Mouse (Mus musculus) liver, embryonic 11.5 days (tissue): ENCODE measurements around the gene Scgb2b18. TPM values are rescaled to one million over a fixed set of nuclear protein-coding genes. Genes with fewer than 3 reads are reported as not detected.
"Not testable (repeated sequence)": the region's sequence is repeated elsewhere in the genome, so short reads cannot be mapped to it uniquely, and the experiment has no call there.

Source experiments
- ATAC-seq: fragments of 200-750 bp; cut with Nextera tagmentation; replicated peaks from 2 replicates; pipeline ENCODE4 v1.8.0; 2017; ENCODE audit warnings: moderate number of reproducible peaks, mild to moderate bottlenecking, moderate TSS enrichment, moderate library complexity; ENCODE audit not compliant: low FRiP score
- DNase-seq: peaks from one replicate; pipeline ENCODE4 v3.0.0-alpha.2; 2017; ENCODE audit warnings: low spot score
- H3K27ac ChIP-seq: fragments of 300-500 bp; sonication (generic); 2 replicates; pipeline ENCODE4 v1.5.1; 2014; ENCODE audit warnings: mild to moderate bottlenecking, low read depth, low read length, control low read depth
- H3K27me3 ChIP-seq: fragments of 300-500 bp; sonication (generic); replicated peaks from 2 replicates; pipeline ENCODE4 v1.6.1; 2014; ENCODE audit warnings: low read length, mixed read lengths; ENCODE audit not compliant: control insufficient read depth, insufficient read depth
- H3K36me3 ChIP-seq: fragments of 300-500 bp; sonication (generic); 2 replicates; pipeline ENCODE4 v1.6.1; 2014; ENCODE audit warnings: mild to moderate bottlenecking, low read length, moderate library complexity, mixed read lengths; ENCODE audit not compliant: control insufficient read depth, insufficient read depth
- H3K4me1 ChIP-seq: fragments of 300-500 bp; sonication (generic); replicated peaks from 2 replicates; pipeline ENCODE4 v1.6.1; 2014; ENCODE audit warnings: low read length, mixed read lengths; ENCODE audit not compliant: control insufficient read depth, insufficient read depth
- H3K4me2 ChIP-seq: fragments of 300-500 bp; sonication (generic); 2 replicates; pipeline ENCODE4 v1.6.1; 2014; ENCODE audit warnings: mild to moderate bottlenecking, control low read depth, moderate library complexity
- H3K4me3 ChIP-seq: fragments of 300-500 bp; sonication (generic); 2 replicates; pipeline ENCODE4 v1.5.1; 2014; ENCODE audit warnings: low read depth, low read length, control low read depth
- H3K9ac ChIP-seq: fragments of 300-500 bp; sonication (generic); 2 replicates; pipeline ENCODE4 v1.6.1; 2014; ENCODE audit warnings: low read depth, low read length, control low read depth
- H3K9me3 ChIP-seq: fragments of 300-500 bp; sonication (generic); 2 replicates; pipeline ENCODE4 v1.6.1; 2016; ENCODE audit warnings: low read length, inconsistent platforms, mixed read lengths; ENCODE audit not compliant: control insufficient read depth
- WGBS: fragments of 180-500 bp; shearing (Covaris S2); extraction: QIAGEN DNeasy Blood & Tissue Kit; methylation state at CpG from one replicate; pipeline ENCODE4 v1.1.7; 2014; 5-methylcytosine and 5-hydroxymethylcytosine counted together
- polyA plus RNA-seq: library from polyadenylated mRNA; unstranded; fragments of >200 nt; fragmentation: Nextera tagmentation; extraction: Ambion mirVana; gene quantifications from 2 replicates; pipeline ENCODE4 v1.2.1, GENCODE M21; 2014

Gene Scgb2b18
- not detected in 2 replicates for polyA plus RNA-seq

- not testable (repeated sequence) for DNase-seq, H3K9ac ChIP-seq, H3K36me3 ChIP-seq, ATAC-seq, H3K4me2 ChIP-seq, H3K9me3 ChIP-seq, H3K27me3 ChIP-seq, H3K27ac ChIP-seq, H3K4me1 ChIP-seq, H3K4me3 ChIP-seq
- WGBS, result 72% methylated on average over 2 of the region's 2 CpGs
These were observed at the start of gene Scgb2b18 for GRCm38 (mm10) chr7:33173764-33174163. Gene Scgb2b18 (minus strand): TSS chr7:33173864.

- not testable (repeated sequence) for H3K27me3 ChIP-seq, DNase-seq, H3K9me3 ChIP-seq, ATAC-seq, H3K36me3 ChIP-seq, H3K27ac ChIP-seq, H3K4me1 ChIP-seq, H3K9ac ChIP-seq, H3K4me3 ChIP-seq, H3K4me2 ChIP-seq
- WGBS, result no CpG with 5 or more reads among the region's 2 CpGs
These were observed 11.6 kb upstream of the Scgb2b18 start, which contains the start of gene Scgb1b18 for GRCm38 (mm10) chr7:33185268-33185667. Gene Scgb1b18 (plus strand): TSS chr7:33185568.

Other genes starting within 250 kb of the Scgb2b18 start
- not detected in 2 replicates for gene Scgb2b17, start 117.3 kb downstream of the Scgb2b18 start, polyA plus RNA-seq
- gene Scgb1b17, start 110.4 kb downstream of the Scgb2b18 start, polyA plus RNA-seq, result not detected in 2 replicates
- not detected in 2 replicates for gene Scgb1b18, start 11.7 kb upstream of the Scgb2b18 start, polyA plus RNA-seq
- not detected in 2 replicates for gene Scgb2b19, start 106.5 kb upstream of the Scgb2b18 start, polyA plus RNA-seq
- gene Scgb1b19, start 113.4 kb upstream of the Scgb2b18 start, polyA plus RNA-seq, result not detected in 2 replicates
- gene Scgb2b20, start 192.5 kb upstream of the Scgb2b18 start, polyA plus RNA-seq, result not detected in 2 replicates
- gene Scgb1b20, start 199.4 kb upstream of the Scgb2b18 start, polyA plus RNA-seq, result not detected in 2 replicates